Mouse (Mus musculus) testis, adult 2 months (tissue): Measurements from ENCODE around the gene Pycr1. TPM values are rescaled to one million over a fixed set of nuclear protein-coding genes. Genes with fewer than 3 reads are reported as not detected.

ENCODE experiments used
- H3K27ac ChIP-seq: fragments of 200-500 bp; 2 replicates; pipeline ENCODE4 v1.5.1; 2012; ENCODE audit warnings: low read depth, low read length; ENCODE audit not compliant: control insufficient read depth, insufficient read depth
- H3K27me3 ChIP-seq: fragments of 200-500 bp; 2 replicates; pipeline ENCODE4 v1.6.1; 2012; ENCODE audit warnings: mild to moderate bottlenecking, low read length, moderate library complexity; ENCODE audit not compliant: control insufficient read depth, insufficient read depth
- H3K36me3 ChIP-seq: fragments of 200-500 bp; 2 replicates; pipeline ENCODE4 v1.6.1; 2012; ENCODE audit warnings: mild to moderate bottlenecking, low read length; ENCODE audit not compliant: control insufficient read depth, insufficient read depth
- H3K4me1 ChIP-seq: fragments of 200-500 bp; 2 replicates; pipeline ENCODE4 v1.6.1; 2012; ENCODE audit warnings: low read length; ENCODE audit not compliant: control insufficient read depth, insufficient read depth
- H3K4me3 ChIP-seq: fragments of 200-500 bp; 2 replicates; pipeline ENCODE4 v1.5.1; 2012; ENCODE audit warnings: low read depth, mild to moderate bottlenecking, low read length, moderate library complexity, mixed read lengths; ENCODE audit not compliant: control insufficient read depth
- CTCF ChIP-seq: fragments of 200-500 bp; IDR thresholded peaks from 2 replicates; pipeline ENCODE4 v1.5.1; 2012; ENCODE audit warnings: low read depth, mild to moderate bottlenecking, inconsistent platforms, low read length, moderate library complexity; ENCODE audit not compliant: control insufficient read depth, insufficient read depth, insufficient replicate concordance
- POLR2A ChIP-seq: fragments of 200-500 bp; IDR thresholded peaks from 2 replicates; pipeline ENCODE4 v1.6.1; 2012; ENCODE audit warnings: low read depth, mild to moderate bottlenecking, inconsistent platforms, low read length, moderate library complexity; ENCODE audit not compliant: control insufficient read depth
- polyA plus RNA-seq: library from polyadenylated mRNA; depleted of rRNA; stranded (reverse); fragments of >200 nt; gene quantifications from 2 replicates; pipeline ENCODE4 v1.2.3, GENCODE M21; 2012

The Pycr1 gene
- polyA plus RNA-seq, 1 experiment = 0.98 TPM

- TF ChIP-seq CTCF (no peak), POLR2A (peak; percentile 21; the same call in 1 of the 2 replicates)
- Histone ChIP-seq H3K36me3 (no peaks in the 10 kb centered on the region; the same call in 1 of the 2 replicates), H3K4me3 (peak within 1 kb of the TSS; percentile 71), H3K27ac (0 out of 2 replicates have a peak within 1 kb of the TSS, but pooled peaks have one; percentile 9), H3K4me1 (peaks cover 14% of the 10 kb centered on the region), H3K27me3 (no peaks in the 10 kb centered on the region)
Observed at GRCm38 (mm10) chr11:120608241-120609034, 35.1 kb downstream of the Pycr1 start, which contains the start of gene Npb. Gene Npb, plus strand, starts transcription at chr11:120608477.

GRCm38 (mm10) chr11:120606764-120607163 lies 36.8 kb downstream of the Pycr1 start:
- no peak overlapping the region for H3K4me3 ChIP-seq
- peaks cover 2% of the 10 kb centered on the region; the same call in 1 of the 2 replicates for H3K36me3 ChIP-seq
- no peaks in the 10 kb centered on the region for H3K27me3 ChIP-seq
- peaks cover 14% of the 10 kb centered on the region for H3K4me1 ChIP-seq
- no peak overlapping the region for H3K27ac ChIP-seq
- TF ChIP-seq POLR2A = no peak
- no peak for TF ChIP-seq CTCF

GRCm38 (mm10) chr11:120605667-120606066 lies 37.9 kb downstream of the Pycr1 start:
- TF ChIP-seq POLR2A = no peak
- TF ChIP-seq CTCF = no peak
- Histone ChIP-seq H3K4me1 (peaks cover 14% of the 10 kb centered on the region), H3K4me3 (no peak overlapping the region), H3K36me3 (peaks cover 2% of the 10 kb centered on the region; the same call in 1 of the 2 replicates), H3K27ac (no peak overlapping the region), H3K27me3 (no peaks in the 10 kb centered on the region)

- H3K27me3 ChIP-seq = no peaks in the 10 kb centered on the region
- H3K36me3 ChIP-seq = peaks cover 2% of the 10 kb centered on the region; the same call in 1 of the 2 replicates
- H3K4me3 ChIP-seq = no peak overlapping the region
- H3K27ac ChIP-seq = no peak overlapping the region
- peaks cover 11% of the 10 kb centered on the region for H3K4me1 ChIP-seq
- TF ChIP-seq POLR2A (no peak), CTCF (no peak)
Observed at GRCm38 (mm10) chr11:120603545-120603944, 40.0 kb downstream of the Pycr1 start.

- Histone ChIP-seq H3K27ac (no peak overlapping the region), H3K4me3 (no peak overlapping the region), H3K4me1 (peaks cover 12% of the 10 kb centered on the region), H3K36me3 (peaks cover 4% of the 10 kb centered on the region; the same call in 1 of the 2 replicates), H3K27me3 (no peaks in the 10 kb centered on the region)
- TF ChIP-seq POLR2A = no peak
- no peak for TF ChIP-seq CTCF
Observed at GRCm38 (mm10) chr11:120600716-120601115, 42.9 kb downstream of the Pycr1 start.

GRCm38 (mm10) chr11:120598990-120599549 lies 44.5 kb downstream of the Pycr1 start:
- H3K36me3 ChIP-seq = peaks cover 4% of the 10 kb centered on the region; the same call in 1 of the 2 replicates
- H3K4me3 ChIP-seq = peak overlapping the region; percentile 93
- peak overlapping the region; percentile 89; the same call in 1 of the 2 replicates for H3K27ac ChIP-seq
- TF ChIP-seq CTCF (no peak), POLR2A (no peak)
- no peaks in the 10 kb centered on the region for H3K27me3 ChIP-seq
- peaks cover 12% of the 10 kb centered on the region for H3K4me1 ChIP-seq

GRCm38 (mm10) chr11:120598283-120598989 lies 45.1 kb downstream of the Pycr1 start, which contains the start of the genes Alyref and Anapc11:
Gene Alyref, minus strand, starts transcription at chr11:120598365.
Gene Anapc11, plus strand, starts transcription at chr11:120598421.
- Histone ChIP-seq H3K4me1 (peaks cover 12% of the 10 kb centered on the region), H3K36me3 (peaks cover 4% of the 10 kb centered on the region; the same call in 1 of the 2 replicates), H3K27me3 (no peaks in the 10 kb centered on the region), H3K27ac (peak within 1 kb of the TSS; percentile 89), H3K4me3 (peak within 1 kb of the TSS; percentile 93)
- TF ChIP-seq POLR2A (peak; percentile 72), CTCF (no peak)
